Mouse (Mus musculus) naive thymus-derived CD4-positive, alpha-beta T cell, adult 2 months (primary cell): Measurements from ENCODE around the gene Mus81.
"Not testable (repeated sequence)": the region's sequence is repeated elsewhere in the genome, so short reads cannot be mapped to it uniquely, and the experiment has no call there.

Source experiments
- DNase-seq: peaks from one replicate; pipeline ENCODE4 v3.0.0-alpha.2; 2011; ENCODE audit warnings: low read depth

Mus81 gene

GRCm38 (mm10) chr19:5487768-5488550, at the start of gene Mus81:
Mus81 (minus strand) TSS chr19:5488402.
- peak; percentile 97 for DNase-seq

GRCm38 (mm10) chr19:5532520-5532919, 44.3 kb upstream of the Mus81 start:
- DNase-seq, result peak; percentile 78

- no peak for DNase-seq
Measured at GRCm38 (mm10) chr19:5530138-5530524, 41.9 kb upstream of the Mus81 start.

GRCm38 (mm10) chr19:5529325-5530137, 41.3 kb upstream of the Mus81 start:
- DNase-seq, result peak; percentile 96

GRCm38 (mm10) chr19:5525204-5525603, 37.0 kb upstream of the Mus81 start:
- DNase-seq, result no peak

- no peak for DNase-seq
Measured at GRCm38 (mm10) chr19:5518721-5519120, 30.5 kb upstream of the Mus81 start.

- DNase-seq, result no peak
Measured at GRCm38 (mm10) chr19:5516906-5517505, 28.8 kb upstream of the Mus81 start.

GRCm38 (mm10) chr19:5515840-5516777, 27.9 kb upstream of the Mus81 start:
- DNase-seq, result no peak

GRCm38 (mm10) chr19:5513005-5513349, 24.8 kb upstream of the Mus81 start:
- no peak for DNase-seq

GRCm38 (mm10) chr19:5512091-5513004, 24.1 kb upstream of the Mus81 start:
- DNase-seq, result peak; percentile 43

- DNase-seq, result no peak
Measured at GRCm38 (mm10) chr19:5511074-5511632, 23.0 kb upstream of the Mus81 start.

GRCm38 (mm10) chr19:5510031-5511026, 22.1 kb upstream of the Mus81 start, which contains the start of gene Snx32:
Snx32 (minus strand) TSS chr19:5510538.
- peak; percentile 96 for DNase-seq

GRCm38 (mm10) chr19:5503687-5504086, 15.5 kb upstream of the Mus81 start, which contains the start of gene 1700020D05Rik:
1700020D05Rik (minus strand) TSS chr19:5503787.
- no peak for DNase-seq

GRCm38 (mm10) chr19:5500330-5500875, 12.2 kb upstream of the Mus81 start:
- no peak for DNase-seq

GRCm38 (mm10) chr19:5496052-5496370, 7.8 kb upstream of the Mus81 start:
- no peak for DNase-seq

- DNase-seq, result no peak
Measured at GRCm38 (mm10) chr19:5495353-5496051, 7.3 kb upstream of the Mus81 start.

GRCm38 (mm10) chr19:5494314-5494713, 6.1 kb upstream of the Mus81 start:
- DNase-seq, result no peak

- not testable (repeated sequence) for DNase-seq
Measured at GRCm38 (mm10) chr19:5493301-5493721, 5.1 kb upstream of the Mus81 start.
